Mouse (Mus musculus) embryonic facial prominence, embryonic 15.5 days (tissue): ENCODE data around the gene Kdm7a. TPM values are rescaled to one million over a fixed set of nuclear protein-coding genes. Genes with fewer than 3 reads are reported as not detected.

Experiments
- ATAC-seq: fragments of 200-750 bp; cut with Nextera tagmentation; 2 replicates; pipeline ENCODE4 v1.8.0; 2017; ENCODE audit warnings: low read depth, moderate TSS enrichment; ENCODE audit not compliant: insufficient number of reproducible peaks, low FRiP score, low TSS enrichment
- H3K27ac ChIP-seq: fragments of 300-500 bp; sonication (generic); replicated peaks from 2 replicates; pipeline ENCODE4 v1.5.1; 2015; ENCODE audit warnings: mild to moderate bottlenecking, inconsistent platforms
- H3K27me3 ChIP-seq: fragments of 300-500 bp; sonication (generic); 2 replicates; pipeline ENCODE4 v1.6.1; 2015; ENCODE audit warnings: inconsistent platforms
- H3K36me3 ChIP-seq: fragments of 300-500 bp; sonication (generic); 2 replicates; pipeline ENCODE4 v1.6.1; 2015; ENCODE audit warnings: mild to moderate bottlenecking, inconsistent platforms
- H3K4me1 ChIP-seq: fragments of 300-500 bp; sonication (generic); 2 replicates; pipeline ENCODE4 v1.6.1; 2015; ENCODE audit warnings: inconsistent platforms
- H3K4me2 ChIP-seq: fragments of 300-500 bp; sonication (generic); replicated peaks from 2 replicates; pipeline ENCODE4 v1.6.1; 2015; ENCODE audit warnings: mild to moderate bottlenecking, inconsistent platforms
- H3K4me3 ChIP-seq: fragments of 300-500 bp; sonication (generic); replicated peaks from 2 replicates; pipeline ENCODE4 v1.5.1; 2015; ENCODE audit warnings: mild to moderate bottlenecking, inconsistent platforms
- H3K9ac ChIP-seq: fragments of 300-500 bp; sonication (generic); 2 replicates; pipeline ENCODE4 v1.6.1; 2015; ENCODE audit warnings: inconsistent platforms
- H3K9me3 ChIP-seq: fragments of 300-500 bp; sonication (generic); replicated peaks from 2 replicates; pipeline ENCODE4 v1.6.1; 2016; ENCODE audit warnings: inconsistent platforms
- WGBS: fragments of 180-500 bp; shearing (Covaris S2); methylation state at CpG from one replicate; pipeline ENCODE4 v1.1.7; 2015; 5-methylcytosine and 5-hydroxymethylcytosine counted together
- polyA plus RNA-seq: library from polyadenylated mRNA; unstranded; fragments of >200 nt; fragmentation: Nextera tagmentation; extraction: Ambion mirVana; gene quantifications from 2 replicates; pipeline ENCODE4 v1.2.1, GENCODE M21; 2015

The Kdm7a gene
- polyA plus RNA-seq, 1 experiment from 2014 or later = 6.8 TPM

GRCm38 (mm10) chr6:39230664-39231063 is 24.1 kb upstream of the Kdm7a start:
- no peaks in the 10 kb centered on the region for H3K36me3 ChIP-seq

DNA sequence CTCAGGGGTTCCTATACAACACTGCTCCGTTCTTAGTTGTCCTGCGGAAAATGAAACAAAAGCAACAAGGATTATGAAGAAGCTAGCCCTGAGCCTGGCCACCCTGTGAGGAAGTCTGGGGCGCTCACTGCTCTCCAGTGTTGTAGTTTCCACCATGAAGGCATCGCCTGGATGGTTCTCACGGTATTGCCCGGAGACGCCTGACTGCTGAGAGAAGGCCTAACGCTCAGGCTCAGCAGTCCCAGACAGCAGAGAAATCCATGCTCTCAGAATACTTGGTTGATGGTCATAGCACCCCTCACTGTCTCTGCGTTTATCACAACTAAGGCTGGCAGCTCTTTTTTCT is 20.0 kb upstream of the Kdm7a start:
- no peak overlapping the region for H3K27ac ChIP-seq
- no peaks in the 10 kb centered on the region for H3K36me3 ChIP-seq
- H3K27me3 ChIP-seq = no peaks in the 10 kb centered on the region
- no peak overlapping the region for H3K4me3 ChIP-seq
- H3K4me2 ChIP-seq = no peak overlapping the region
- no peak overlapping the region for H3K9ac ChIP-seq
- no peak for ATAC-seq
- no peaks in the 10 kb centered on the region for H3K9me3 ChIP-seq
- WGBS = 51% methylated on average over 9 of the region's 9 CpGs
- no peaks in the 10 kb centered on the region for H3K4me1 ChIP-seq

More at GRCm38 (mm10) chr6:39230664-39231063, 24.1 kb upstream of the Kdm7a start:
- no peak for ATAC-seq
- H3K27ac ChIP-seq = no peak overlapping the region
- no peaks in the 10 kb centered on the region for H3K4me1 ChIP-seq
- H3K27me3 ChIP-seq = no peaks in the 10 kb centered on the region
- WGBS = 68% methylated on average over 8 of the region's 8 CpGs
- H3K9ac ChIP-seq = no peak overlapping the region
- no peak overlapping the region for H3K4me3 ChIP-seq
- no peaks in the 10 kb centered on the region for H3K9me3 ChIP-seq
- H3K4me2 ChIP-seq = no peak overlapping the region

GRCm38 (mm10) chr6:39225876-39226609 is 19.5 kb upstream of the Kdm7a start:
- no peak for ATAC-seq
- WGBS = 23% methylated on average over 7 of the region's 7 CpGs
- no peaks in the 10 kb centered on the region for H3K36me3 ChIP-seq
- no peaks in the 10 kb centered on the region for H3K27me3 ChIP-seq
- no peak overlapping the region for H3K4me2 ChIP-seq
- H3K9ac ChIP-seq = no peak overlapping the region
- H3K9me3 ChIP-seq = no peaks in the 10 kb centered on the region
- H3K27ac ChIP-seq = no peak overlapping the region
- no peaks in the 10 kb centered on the region for H3K4me1 ChIP-seq
- no peak overlapping the region for H3K4me3 ChIP-seq

GRCm38 (mm10) chr6:39223328-39223885 is 16.8 kb upstream of the Kdm7a start:
- no peak overlapping the region for H3K9ac ChIP-seq
- no peak overlapping the region for H3K4me3 ChIP-seq
- ATAC-seq = no peak
- H3K4me1 ChIP-seq = no peaks in the 10 kb centered on the region
- H3K36me3 ChIP-seq = no peaks in the 10 kb centered on the region
- no peaks in the 10 kb centered on the region for H3K27me3 ChIP-seq
- no peaks in the 10 kb centered on the region for H3K9me3 ChIP-seq
- no peak overlapping the region for H3K27ac ChIP-seq
- WGBS = 65% methylated on average over 5 of the region's 5 CpGs
- H3K4me2 ChIP-seq = no peak overlapping the region

DNA sequence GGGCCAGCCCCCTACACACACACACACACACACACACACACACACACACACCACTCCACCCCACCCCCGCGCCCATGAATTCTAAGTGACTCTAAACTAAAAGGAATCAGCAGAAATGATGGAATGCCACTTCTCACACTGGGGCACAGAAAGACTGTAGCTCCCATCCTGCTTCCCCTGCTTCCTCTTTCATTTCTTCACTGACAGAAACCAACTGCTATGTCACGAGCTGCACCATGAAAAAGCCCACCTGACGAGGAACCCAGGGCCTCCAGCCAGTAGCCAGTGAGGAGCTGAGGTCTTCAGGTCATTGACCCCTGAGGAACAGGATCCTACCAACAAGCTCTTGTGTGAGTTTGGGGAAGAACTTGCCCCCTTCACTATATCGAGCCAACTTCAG is 15.9 kb upstream of the Kdm7a start:
- 69% methylated on average over 5 of the region's 5 CpGs for WGBS

DNA sequence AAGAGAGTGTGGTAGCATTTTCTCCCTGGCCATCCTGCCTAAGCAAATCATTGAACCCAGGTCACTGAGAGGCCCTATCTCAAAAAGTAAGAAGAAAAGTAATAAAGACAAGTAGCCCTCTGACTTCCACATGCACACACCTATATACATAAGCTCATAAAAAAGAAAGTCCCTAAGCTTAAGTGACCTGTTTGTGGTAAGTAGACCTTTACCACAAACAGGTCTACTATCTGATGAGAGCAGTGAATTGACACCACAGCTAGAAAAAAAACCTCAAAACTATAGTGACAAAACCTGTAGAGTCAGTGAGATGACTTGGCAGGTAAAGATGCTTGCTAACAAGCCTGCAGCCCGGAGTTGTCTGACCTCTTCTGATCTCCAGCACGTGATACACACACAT is 11.4 kb upstream of the Kdm7a start:
- H3K9ac ChIP-seq = no peak overlapping the region
- 73% methylated on average over 2 of the region's 2 CpGs for WGBS
- no peaks in the 10 kb centered on the region for H3K36me3 ChIP-seq
- H3K4me2 ChIP-seq = no peak overlapping the region
- H3K4me3 ChIP-seq = no peak overlapping the region
- no peak overlapping the region for H3K27ac ChIP-seq
- no peak for ATAC-seq
- H3K9me3 ChIP-seq = no peaks in the 10 kb centered on the region
- no peaks in the 10 kb centered on the region for H3K27me3 ChIP-seq
- H3K4me1 ChIP-seq = no peaks in the 10 kb centered on the region

More for the DNA sequence above, 15.9 kb upstream of the Kdm7a start:
- H3K9ac ChIP-seq = no peak overlapping the region
- no peak overlapping the region for H3K4me3 ChIP-seq
- no peaks in the 10 kb centered on the region for H3K4me1 ChIP-seq
- H3K9me3 ChIP-seq = no peaks in the 10 kb centered on the region
- H3K27ac ChIP-seq = no peak overlapping the region
- H3K27me3 ChIP-seq = no peaks in the 10 kb centered on the region
- no peaks in the 10 kb centered on the region for H3K36me3 ChIP-seq
- no peak overlapping the region for H3K4me2 ChIP-seq
- no peak for ATAC-seq

- Histone ChIP-seq H3K4me2 (no peak overlapping the region), H3K4me3 (no peak overlapping the region), H3K27me3 (no peaks in the 10 kb centered on the region), H3K27ac (no peak overlapping the region), H3K9ac (no peak overlapping the region), H3K9me3 (no peaks in the 10 kb centered on the region), H3K4me1 (no peaks in the 10 kb centered on the region), H3K36me3 (no peaks in the 10 kb centered on the region)
- no peak for ATAC-seq
- WGBS = 89% methylated on average over 3 of the region's 3 CpGs
These were observed 10.5 kb upstream of the Kdm7a start for GRCm38 (mm10) chr6:39217138-39217537.

- Histone ChIP-seq H3K4me1 (no peaks in the 10 kb centered on the region), H3K4me3 (no peak overlapping the region), H3K9ac (no peak overlapping the region), H3K36me3 (no peaks in the 10 kb centered on the region), H3K4me2 (no peak overlapping the region), H3K27ac (no peak overlapping the region), H3K27me3 (no peaks in the 10 kb centered on the region), H3K9me3 (no peaks in the 10 kb centered on the region)
- ATAC-seq = no peak
- 68% methylated on average over 5 of the region's 5 CpGs for WGBS
These were observed 8.5 kb upstream of the Kdm7a start for GRCm38 (mm10) chr6:39214949-39215606.

- ATAC-seq = no peak
- no peaks in the 10 kb centered on the region for H3K36me3 ChIP-seq
- no peak overlapping the region for H3K4me3 ChIP-seq
- 75% methylated on average over 4 of the region's 4 CpGs for WGBS
- no peaks in the 10 kb centered on the region for H3K27me3 ChIP-seq
- no peak overlapping the region for H3K27ac ChIP-seq
- 0 out of 2 replicates have a peak, but pooled peaks cover 4% of the 10 kb centered on the region for H3K4me1 ChIP-seq
- no peaks in the 10 kb centered on the region for H3K9me3 ChIP-seq
- no peak overlapping the region for H3K9ac ChIP-seq
- H3K4me2 ChIP-seq = no peak overlapping the region
These were observed 3.1 kb upstream of the Kdm7a start for GRCm38 (mm10) chr6:39209677-39210076.

DNA sequence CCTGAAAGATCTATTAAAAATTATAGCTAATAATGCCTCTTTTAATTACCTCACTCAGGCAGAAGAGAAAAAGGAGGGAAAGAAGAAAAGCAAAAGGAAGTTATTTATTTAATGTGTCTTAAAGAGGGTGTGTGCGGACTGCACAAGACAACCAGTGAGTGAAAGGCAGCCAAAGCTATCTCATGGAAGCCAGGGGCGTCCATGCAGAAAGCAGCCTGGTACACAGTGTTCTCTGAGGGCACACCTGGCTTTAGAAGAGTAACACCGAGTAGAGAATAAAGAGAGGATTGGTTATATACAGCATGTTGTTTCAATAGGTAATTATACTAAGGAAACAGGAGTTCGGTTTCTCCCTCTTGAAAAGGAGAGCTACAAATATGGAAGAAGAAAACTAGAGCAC is 1.6 kb upstream of the Kdm7a start:
- Histone ChIP-seq H3K9ac (no peak overlapping the region), H3K4me3 (no peak overlapping the region), H3K4me1 (peaks cover 12% of the 10 kb centered on the region; the same call in 1 of the 2 replicates), H3K27me3 (no peaks in the 10 kb centered on the region), H3K9me3 (no peaks in the 10 kb centered on the region), H3K36me3 (no peaks in the 10 kb centered on the region), H3K27ac (no peak overlapping the region), H3K4me2 (no peak overlapping the region)
- 76% methylated on average over 4 of the region's 4 CpGs for WGBS
- no peak for ATAC-seq

DNA sequence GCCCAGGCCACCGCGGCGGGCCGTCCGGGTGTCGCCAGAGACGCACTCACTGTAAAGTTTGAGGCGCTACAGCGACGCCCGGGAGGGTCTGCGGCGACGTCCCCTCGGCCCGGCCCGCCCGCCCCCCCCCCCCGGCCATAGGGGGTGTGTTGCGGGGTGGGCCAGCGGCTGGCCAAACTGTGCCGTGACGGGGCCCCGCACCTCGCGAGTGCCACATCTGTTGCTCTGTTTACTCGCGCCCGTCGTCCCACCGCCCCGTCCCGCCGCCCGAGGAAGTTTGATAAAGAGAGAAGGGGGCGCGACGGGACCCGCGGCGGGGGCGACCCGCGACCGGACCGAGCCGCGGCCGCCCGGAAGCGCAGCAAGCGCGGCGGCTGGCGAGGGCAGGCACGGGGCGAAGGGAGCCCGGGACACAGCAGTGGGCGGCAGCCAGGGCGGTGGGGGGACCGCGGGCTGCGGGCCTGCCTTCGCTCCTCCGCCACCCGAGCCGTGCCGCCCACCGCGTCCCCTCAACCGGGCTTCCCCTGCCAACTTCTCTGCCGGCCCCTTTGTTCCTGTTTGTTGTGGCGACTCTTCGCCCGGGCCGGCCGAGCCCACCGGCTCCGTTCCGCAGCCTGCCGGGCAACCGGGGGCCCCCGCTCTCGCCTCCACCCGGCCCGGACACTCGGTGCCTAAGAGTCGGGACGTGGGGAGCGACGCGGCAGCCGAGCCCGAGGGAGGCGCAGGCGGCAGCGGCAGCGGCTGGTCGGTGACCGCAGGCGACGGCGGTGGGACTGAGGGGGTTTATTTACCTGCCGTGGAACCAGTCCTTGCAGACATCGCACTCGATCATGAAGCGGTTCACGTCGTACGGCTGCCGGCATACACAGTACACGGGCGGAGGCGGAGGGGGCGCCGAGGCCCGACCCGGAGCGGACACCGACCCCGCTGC is 674 bp downstream of the Kdm7a start:
- Histone ChIP-seq H3K36me3 (no peaks in the 10 kb centered on the region), H3K27me3 (no peaks in the 10 kb centered on the region), H3K27ac (peak overlapping the region; percentile 97), H3K9ac (peak overlapping the region; percentile 97), H3K4me2 (peak overlapping the region; percentile 69), H3K4me1 (peaks cover 12% of the 10 kb centered on the region; the same call in 1 of the 2 replicates), H3K9me3 (no peaks in the 10 kb centered on the region), H3K4me3 (peak overlapping the region; percentile 100)
- under 1% methylated on average over 96 of the region's 121 CpGs for WGBS
- peak; percentile 55 for ATAC-seq
